Mouse (Mus musculus): ENCODE data around the gene Pebp1. TPM values are rescaled to one million over a fixed set of nuclear protein-coding genes. Genes with fewer than 3 reads are reported as not detected.

Gene Pebp1
- polyA plus RNA-seq, 1 experiment from 2014 or later, result 699 TPM

GRCm38 (mm10) chr5:117278809-117279668 lies 8.4 kb downstream of the Pebp1 start:
- Histone ChIP-seq H3K27ac (ENCODE audit: low read length) (peak overlapping the region; percentile 45; the same call in 1 of the 2 replicates), H3K4me3 (ENCODE audit: low read length) (no peak overlapping the region), H3K4me2 (ENCODE audit: low read depth, low read length) (no peak overlapping the region), H3K9me3 (ENCODE audit: control insufficient read depth, low read length) (no peaks in the 10 kb centered on the region), H3K36me3 (ENCODE audit: control insufficient read depth, insufficient read depth, low read length) (0 out of 2 replicates have a peak, but pooled peaks cover 5% of the 10 kb centered on the region), H3K27me3 (replicated peaks; ENCODE audit: control insufficient read depth, insufficient read depth, low read length) (no peaks in the 10 kb centered on the region), H3K4me1 (ENCODE audit: control insufficient read depth, insufficient read depth, low read length) (peaks cover 21% of the 10 kb centered on the region), H3K9ac (ENCODE audit: low read depth, low read length) (no peak overlapping the region)
- peak; percentile 55 for ATAC-seq
- 65% methylated on average over 15 of the region's 15 CpGs for WGBS

- Histone ChIP-seq H3K27me3 (replicated peaks; ENCODE audit: control insufficient read depth, insufficient read depth, low read length) (no peaks in the 10 kb centered on the region), H3K27ac (ENCODE audit: low read length) (no peak overlapping the region), H3K4me3 (ENCODE audit: low read length) (no peak overlapping the region), H3K4me1 (ENCODE audit: control insufficient read depth, insufficient read depth, low read length) (peaks cover 21% of the 10 kb centered on the region), H3K36me3 (ENCODE audit: control insufficient read depth, insufficient read depth, low read length) (0 out of 2 replicates have a peak, but pooled peaks cover 2% of the 10 kb centered on the region), H3K4me2 (ENCODE audit: low read depth, low read length) (no peak overlapping the region), H3K9ac (ENCODE audit: low read depth, low read length) (no peak overlapping the region), H3K9me3 (ENCODE audit: control insufficient read depth, low read length) (no peaks in the 10 kb centered on the region)
- ATAC-seq, result no peak
- WGBS, result 98% methylated on average over 6 of the region's 6 CpGs
Measured at GRCm38 (mm10) chr5:117277784-117278183, 9.6 kb downstream of the Pebp1 start.

DNA sequence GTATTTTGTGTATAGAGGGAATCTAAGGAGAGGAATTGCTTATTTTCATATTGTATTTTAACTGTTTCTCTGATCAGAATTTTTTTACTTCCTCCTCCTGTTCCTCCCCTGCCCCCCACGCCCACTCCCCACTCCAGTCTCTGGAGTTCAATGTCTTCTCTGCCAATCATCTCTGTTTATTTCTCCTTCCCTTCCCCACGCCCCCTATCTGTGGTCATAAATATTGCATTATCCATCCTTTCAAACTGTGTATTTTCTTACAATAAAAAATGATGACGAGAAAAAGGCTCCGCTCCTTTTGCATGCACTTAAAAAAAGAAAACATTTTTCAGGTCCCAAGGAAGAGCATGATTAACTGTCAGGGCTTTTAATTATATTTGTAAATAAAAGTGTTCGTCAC lies 12.6 kb downstream of the Pebp1 start:
- no peaks in the 10 kb centered on the region for H3K9me3 ChIP-seq (ENCODE audit: control insufficient read depth, low read length)
- H3K27me3 ChIP-seq (replicated peaks; ENCODE audit: control insufficient read depth, insufficient read depth, low read length), result no peaks in the 10 kb centered on the region
- peaks cover 10% of the 10 kb centered on the region for H3K4me1 ChIP-seq (ENCODE audit: control insufficient read depth, insufficient read depth, low read length)
- no peak overlapping the region for H3K9ac ChIP-seq (ENCODE audit: low read depth, low read length)
- no peak overlapping the region for H3K4me2 ChIP-seq (ENCODE audit: low read depth, low read length)
- H3K4me3 ChIP-seq (ENCODE audit: low read length), result no peak overlapping the region
- no peaks in the 10 kb centered on the region for H3K36me3 ChIP-seq (ENCODE audit: control insufficient read depth, insufficient read depth, low read length)
- ATAC-seq, result no peak
- no peak overlapping the region for H3K27ac ChIP-seq (ENCODE audit: low read length)
- 65% methylated on average over 5 of the region's 5 CpGs for WGBS

DNA sequence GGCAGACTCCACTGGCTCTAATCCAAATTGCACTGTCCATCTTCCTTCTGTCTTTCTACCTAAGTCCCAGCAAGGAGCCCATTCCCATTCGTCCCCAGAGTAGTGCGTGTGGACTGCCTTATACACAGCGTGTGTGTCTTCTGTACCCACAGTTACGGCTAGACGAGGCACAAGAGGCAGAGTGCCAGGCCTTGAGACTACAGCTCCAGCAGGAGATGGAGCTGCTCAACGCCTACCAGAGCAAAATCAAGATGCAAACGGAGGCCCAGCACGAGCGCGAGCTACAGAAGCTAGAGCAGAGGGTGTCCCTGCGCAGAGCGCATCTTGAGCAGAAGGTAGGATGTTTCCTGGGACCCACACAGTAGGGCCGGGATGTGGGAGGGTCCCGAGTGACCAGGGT lies 15.5 kb downstream of the Pebp1 start:
- Histone ChIP-seq H3K9me3 (ENCODE audit: control insufficient read depth, low read length) (no peaks in the 10 kb centered on the region), H3K36me3 (ENCODE audit: control insufficient read depth, insufficient read depth, low read length) (no peaks in the 10 kb centered on the region), H3K27ac (ENCODE audit: low read length) (no peak overlapping the region), H3K4me1 (ENCODE audit: control insufficient read depth, insufficient read depth, low read length) (no peaks in the 10 kb centered on the region), H3K4me3 (ENCODE audit: low read length) (no peak overlapping the region), H3K4me2 (ENCODE audit: low read depth, low read length) (no peak overlapping the region), H3K27me3 (replicated peaks; ENCODE audit: control insufficient read depth, insufficient read depth, low read length) (no peaks in the 10 kb centered on the region), H3K9ac (ENCODE audit: low read depth, low read length) (no peak overlapping the region)
- no peak for ATAC-seq
- 89% methylated on average over 14 of the region's 14 CpGs for WGBS

DNA sequence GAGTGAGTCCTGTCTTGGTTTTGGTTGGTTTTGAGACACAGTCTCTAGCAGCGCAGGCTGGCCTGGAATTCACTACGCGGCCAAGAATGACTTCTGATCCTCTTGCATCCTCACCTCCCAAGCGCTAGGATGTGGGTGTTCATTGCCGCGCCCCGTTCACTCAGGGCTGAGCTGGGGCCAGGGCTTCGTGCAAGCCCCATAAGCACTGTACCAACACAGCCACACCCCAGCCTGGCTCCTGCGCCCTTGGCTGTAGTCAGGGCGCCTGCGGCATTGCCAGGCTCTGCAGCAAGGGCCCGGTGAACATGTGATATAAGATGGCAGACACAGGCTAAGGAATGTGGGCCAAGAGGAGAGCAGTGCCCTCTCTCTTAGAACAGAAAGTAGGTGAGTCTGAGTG lies 18.0 kb downstream of the Pebp1 start:
- ATAC-seq, result 0 out of 2 replicates have a peak, but pooled peaks have one; percentile 32
- Histone ChIP-seq H3K9ac (ENCODE audit: low read depth, low read length) (no peak overlapping the region), H3K4me2 (ENCODE audit: low read depth, low read length) (no peak overlapping the region), H3K4me3 (ENCODE audit: low read length) (no peak overlapping the region), H3K9me3 (ENCODE audit: control insufficient read depth, low read length) (no peaks in the 10 kb centered on the region), H3K27me3 (replicated peaks; ENCODE audit: control insufficient read depth, insufficient read depth, low read length) (no peaks in the 10 kb centered on the region), H3K27ac (ENCODE audit: low read length) (no peak overlapping the region), H3K4me1 (ENCODE audit: control insufficient read depth, insufficient read depth, low read length) (no peaks in the 10 kb centered on the region), H3K36me3 (ENCODE audit: control insufficient read depth, insufficient read depth, low read length) (no peaks in the 10 kb centered on the region)
- 88% methylated on average over 12 of the region's 12 CpGs for WGBS

GRCm38 (mm10) chr5:117268749-117269148 lies 18.7 kb downstream of the Pebp1 start:
- 54% methylated on average over 5 of the region's 5 CpGs for whole genome bisulfite sequencing
- no peak for ATAC-seq
- Histone ChIP-seq H3K4me3 (ENCODE audit: low read length) (no peak overlapping the region), H3K27me3 (replicated peaks; ENCODE audit: control insufficient read depth, insufficient read depth, low read length) (no peaks in the 10 kb centered on the region), H3K4me1 (ENCODE audit: control insufficient read depth, insufficient read depth, low read length) (no peaks in the 10 kb centered on the region), H3K36me3 (ENCODE audit: control insufficient read depth, insufficient read depth, low read length) (peaks cover 4% of the 10 kb centered on the region), H3K9ac (ENCODE audit: low read depth, low read length) (no peak overlapping the region), H3K27ac (ENCODE audit: low read length) (no peak overlapping the region), H3K9me3 (ENCODE audit: control insufficient read depth, low read length) (peaks cover 3% of the 10 kb centered on the region), H3K4me2 (ENCODE audit: low read depth, low read length) (no peak overlapping the region)

GRCm38 (mm10) chr5:117267913-117268312 lies 19.5 kb downstream of the Pebp1 start:
- Histone ChIP-seq H3K36me3 (ENCODE audit: control insufficient read depth, insufficient read depth, low read length) (peaks cover 10% of the 10 kb centered on the region), H3K4me2 (ENCODE audit: low read depth, low read length) (no peak overlapping the region), H3K9me3 (ENCODE audit: control insufficient read depth, low read length) (peaks cover 7% of the 10 kb centered on the region), H3K4me1 (ENCODE audit: control insufficient read depth, insufficient read depth, low read length) (no peaks in the 10 kb centered on the region), H3K27ac (ENCODE audit: low read length) (no peak overlapping the region), H3K9ac (ENCODE audit: low read depth, low read length) (no peak overlapping the region), H3K4me3 (ENCODE audit: low read length) (no peak overlapping the region), H3K27me3 (replicated peaks; ENCODE audit: control insufficient read depth, insufficient read depth, low read length) (no peaks in the 10 kb centered on the region)
- ATAC-seq, result no peak
- WGBS, result 74% methylated on average over 14 of the region's 14 CpGs

DNA sequence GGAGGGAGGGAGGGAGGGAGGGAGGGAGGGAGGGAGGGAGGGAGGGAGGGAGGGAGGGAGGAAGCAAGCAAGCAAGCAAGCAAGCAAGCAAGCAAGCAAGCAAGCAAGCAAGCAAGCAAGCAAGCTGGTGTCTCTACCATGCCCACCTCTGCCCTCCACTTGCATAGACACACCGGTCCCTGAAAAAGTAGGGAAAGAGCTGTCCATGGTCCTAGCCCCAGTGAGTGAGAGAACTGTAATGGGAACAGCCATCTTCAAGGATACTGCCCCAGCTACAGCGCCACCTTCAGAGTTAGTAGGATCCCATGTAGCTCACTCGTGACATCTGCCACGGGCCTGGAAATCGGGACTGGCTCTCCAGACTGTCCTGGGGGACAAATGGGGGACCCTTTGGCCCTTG lies 22.7 kb downstream of the Pebp1 start:
- WGBS, result 57% methylated on average over 5 of the region's 5 CpGs
- no peak overlapping the region for H3K9ac ChIP-seq (ENCODE audit: low read depth, low read length)
- peaks cover 10% of the 10 kb centered on the region for H3K36me3 ChIP-seq (ENCODE audit: control insufficient read depth, insufficient read depth, low read length)
- no peaks in the 10 kb centered on the region for H3K27me3 ChIP-seq (replicated peaks; ENCODE audit: control insufficient read depth, insufficient read depth, low read length)
- no peak overlapping the region for H3K4me2 ChIP-seq (ENCODE audit: low read depth, low read length)
- no peak for ATAC-seq
- peaks cover 7% of the 10 kb centered on the region for H3K9me3 ChIP-seq (ENCODE audit: control insufficient read depth, low read length)
- no peak overlapping the region for H3K27ac ChIP-seq (ENCODE audit: low read length)
- no peaks in the 10 kb centered on the region for H3K4me1 ChIP-seq (ENCODE audit: control insufficient read depth, insufficient read depth, low read length)
- no peak overlapping the region for H3K4me3 ChIP-seq (ENCODE audit: low read length)

DNA sequence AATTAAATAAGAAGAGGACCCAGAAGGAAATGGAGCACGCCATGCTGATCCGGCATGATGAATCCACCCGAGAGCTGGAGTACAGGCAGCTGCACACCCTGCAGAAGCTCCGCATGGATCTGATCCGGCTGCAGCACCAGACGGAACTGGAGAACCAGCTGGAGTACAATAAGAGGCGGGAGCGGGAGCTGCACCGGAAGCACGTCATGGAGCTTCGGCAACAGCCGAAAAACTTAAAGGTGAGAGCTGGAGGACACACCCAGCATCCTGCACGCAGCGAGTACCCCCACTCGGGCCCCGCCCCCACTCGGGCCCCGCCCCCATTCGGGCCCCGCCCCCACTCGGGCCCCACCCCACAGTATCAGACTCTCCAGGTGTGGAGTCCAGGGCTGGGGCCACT lies 23.9 kb downstream of the Pebp1 start:
- Histone ChIP-seq H3K4me2 (ENCODE audit: low read depth, low read length) (no peak overlapping the region), H3K4me3 (ENCODE audit: low read length) (no peak overlapping the region), H3K36me3 (ENCODE audit: control insufficient read depth, insufficient read depth, low read length) (peaks cover 10% of the 10 kb centered on the region), H3K9me3 (ENCODE audit: control insufficient read depth, low read length) (peaks cover 7% of the 10 kb centered on the region), H3K4me1 (ENCODE audit: control insufficient read depth, insufficient read depth, low read length) (no peaks in the 10 kb centered on the region), H3K27me3 (replicated peaks; ENCODE audit: control insufficient read depth, insufficient read depth, low read length) (no peaks in the 10 kb centered on the region), H3K9ac (ENCODE audit: low read depth, low read length) (no peak overlapping the region), H3K27ac (ENCODE audit: low read length) (no peak overlapping the region)
- WGBS, result 82% methylated on average over 21 of the region's 21 CpGs
- ATAC-seq, result no peak

All from intestine, embryonic 16.5 days (tissue).